Comparison of ENCODE assay signal across 16 mouse cellular contexts in the genomic region with DNA sequence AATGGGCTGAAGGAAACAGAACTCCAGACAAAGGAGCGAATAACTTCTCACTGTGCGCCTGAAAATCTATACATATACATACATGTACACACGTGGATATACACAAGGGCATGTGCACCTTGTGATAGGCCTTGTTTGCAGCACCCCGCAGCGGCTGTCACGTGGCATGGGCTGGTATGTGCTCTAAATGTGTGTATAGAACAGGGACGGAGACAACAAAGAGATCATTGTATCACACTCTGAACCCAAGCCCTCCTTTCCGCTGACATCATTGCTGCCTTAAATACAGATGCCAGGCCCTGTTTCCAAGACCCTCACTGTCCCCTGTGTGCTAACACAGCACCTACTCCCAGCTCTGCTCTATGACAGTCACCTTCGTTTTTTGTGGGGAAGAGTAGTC. TPM values are rescaled to one million over a fixed set of nuclear protein-coding genes. Genes with fewer than 3 reads are reported as not detected.
DNase-seq lines count a peak whose midpoint lies in the region; ATAC-seq lines count a peak whose summit lies in the region.
"Had no signal": no experiment of that assay in that cellular context is flagged by ENCODE, and none has a peak within 500 bp of the region (broad histone marks: within the 10 kb centered on the region; RNA-seq: fewer than 3 reads in every experiment).

No protein-coding gene starts in this region.

- ATAC-seq in heart, embryonic 14.5 days (ENCODE audit: insufficient number of reproducible peaks, insufficient read depth, low FRiP score, low read depth) = no peak
- ATAC-seq in midbrain, embryonic 13.5 days = no peak; the same call in 1 of the 2 replicates
- ATAC-seq in embryonic facial prominence, embryonic 13.5 days (ENCODE audit: insufficient number of reproducible peaks, insufficient read depth, low FRiP score, low TSS enrichment, low read depth) = no peak
- peak; percentile 21; the same call in 1 of the 2 replicates for ATAC-seq in limb, embryonic 13.5 days (ENCODE audit: low FRiP score, low read depth)

- no peak overlapping the region for H3K4me2 ChIP-seq in heart, embryonic 14.5 days (ENCODE audit: low read length)
- no peak overlapping the region for H3K4me2 ChIP-seq in midbrain, embryonic 13.5 days (replicated peaks)
- 0 out of 2 replicates have a peak overlapping the region, but pooled peaks have one; percentile 32 for H3K4me2 ChIP-seq in embryonic facial prominence, embryonic 13.5 days
- peak overlapping the region; percentile 48 for H3K4me2 ChIP-seq in limb, embryonic 13.5 days (replicated peaks)
- H3K4me2 ChIP-seq: liver, embryonic 13.5 days had no signal

- H3K9ac ChIP-seq in heart, embryonic 14.5 days (ENCODE audit: low read length) = peak overlapping the region; percentile 36
- H3K9ac ChIP-seq in midbrain, embryonic 13.5 days (replicated peaks) = 0 out of 2 replicates have a peak overlapping the region, but pooled peaks have one; percentile 6
- no peak overlapping the region for H3K9ac ChIP-seq in embryonic facial prominence, embryonic 13.5 days
- H3K9ac ChIP-seq in limb, embryonic 13.5 days = peak overlapping the region; percentile 35; the same call in 1 of the 2 replicates
- H3K9ac ChIP-seq: liver, embryonic 13.5 days had no signal

- peaks cover 4 to 11% of the 10 kb centered on the region in 2 experiments; a peak in 2 of 4 replicates for H3K4me1 ChIP-seq in heart, embryonic 14.5 days (ENCODE audit: control insufficient read depth in 2 of 2, insufficient read depth in 2 of 2, low read length in 2 of 2)
- H3K4me1 ChIP-seq in midbrain, embryonic 13.5 days (replicated peaks) = peaks cover 24% of the 10 kb centered on the region
- H3K4me1 ChIP-seq in midbrain, embryonic 10.5 days = peaks cover 29% of the 10 kb centered on the region
- H3K4me1 ChIP-seq in embryonic facial prominence, embryonic 13.5 days = peaks cover 21% of the 10 kb centered on the region
- peaks cover 28% of the 10 kb centered on the region for H3K4me1 ChIP-seq in limb, embryonic 13.5 days

- WGBS in heart, embryonic 14.5 days = 62% methylated on average over 9 of the region's 9 CpGs
- WGBS in midbrain, embryonic 13.5 days = 69% methylated on average over 9 of the region's 9 CpGs
- 81% methylated on average over 9 of the region's 9 CpGs for WGBS in midbrain, embryonic 10.5 days
- WGBS in embryonic facial prominence, embryonic 13.5 days = 54% methylated on average over 9 of the region's 9 CpGs
- 75% methylated on average over 9 of the region's 9 CpGs for WGBS in limb, embryonic 13.5 days

- no peaks in the 10 kb centered on the region for H3K9me3 ChIP-seq in heart, embryonic 14.5 days (ENCODE audit: control insufficient read depth, low read length)
- H3K9me3 ChIP-seq in midbrain, embryonic 13.5 days = no peaks in the 10 kb centered on the region
- H3K9me3 ChIP-seq in midbrain, embryonic 10.5 days (replicated peaks) = peaks cover 11% of the 10 kb centered on the region; the same call in 1 of the 2 replicates
- H3K9me3 ChIP-seq in embryonic facial prominence, embryonic 13.5 days = no peaks in the 10 kb centered on the region
- H3K9me3 ChIP-seq in limb, embryonic 13.5 days = no peaks in the 10 kb centered on the region
- H3K9me3 ChIP-seq: liver, embryonic 13.5 days had no signal

- H3K36me3 ChIP-seq in heart, embryonic 14.5 days (ENCODE audit: control insufficient read depth, insufficient read depth, low read length) = peaks cover 12% of the 10 kb centered on the region; the same call in 1 of the 2 replicates
- H3K36me3 ChIP-seq in midbrain, embryonic 13.5 days = no peaks in the 10 kb centered on the region
- H3K36me3 ChIP-seq in midbrain, embryonic 10.5 days = peaks cover 10% of the 10 kb centered on the region; the same call in 1 of the 2 replicates
- H3K36me3 ChIP-seq in embryonic facial prominence, embryonic 13.5 days = peaks cover 25% of the 10 kb centered on the region
- peaks cover 20% of the 10 kb centered on the region for H3K36me3 ChIP-seq in limb, embryonic 13.5 days
- H3K36me3 ChIP-seq: liver, embryonic 13.5 days had no signal

- H3K27ac ChIP-seq in heart, embryonic 14.5 days (replicated peaks in 1 of 2; ENCODE audit: control insufficient read depth in 1 of 2, insufficient read depth in 1 of 2, low read depth in 2 of 2, low read length in 2 of 2) = peak overlapping the region; percentile 48 to 67; a peak in 3 of 4 replicates
- H3K27ac ChIP-seq in midbrain, embryonic 13.5 days = no peak overlapping the region
- H3K27ac ChIP-seq in midbrain, embryonic 10.5 days (replicated peaks) = no peak overlapping the region
- H3K27ac ChIP-seq in embryonic facial prominence, embryonic 13.5 days = peak overlapping the region; percentile 45; the same call in 1 of the 2 replicates
- peak overlapping the region; percentile 74 for H3K27ac ChIP-seq in limb, embryonic 13.5 days
- H3K27ac ChIP-seq: liver, embryonic 13.5 days had no signal

- DNase-seq in heart, postnatal 4 days = no peak
- DNase-seq in midbrain, embryonic 10.5 days (ENCODE audit: low spot score) = no peak
- DNase-seq in natural killer cell, adult 2 months (ENCODE audit: low spot score in 2 of 2) = no peak
- no peak for DNase-seq in cerebellum, adult 9-11 months
- DNase-seq: cerebellum, adult 9-10 months; kidney, adult 18-20 months; kidney, postnatal 36 days; liver, embryonic 13.5 days; spleen, adult 18-20 months had no signal

- H3K4me3 ChIP-seq in heart, embryonic 14.5 days (ENCODE audit: control insufficient read depth in 1 of 2, insufficient read depth in 1 of 2, low read depth in 1 of 2, low read length in 2 of 2) = peak overlapping the region in 1 of 2 experiments; percentile 20; a peak in 2 of 4 replicates
- H3K4me3 ChIP-seq in midbrain, embryonic 13.5 days (replicated peaks) = no peak overlapping the region
- no peak overlapping the region for H3K4me3 ChIP-seq in midbrain, embryonic 10.5 days
- no peak overlapping the region for H3K4me3 ChIP-seq in embryonic facial prominence, embryonic 13.5 days
- H3K4me3 ChIP-seq in limb, embryonic 13.5 days = peak overlapping the region; percentile 29
- H3K4me3 ChIP-seq: liver, embryonic 13.5 days; myocyte had no signal

- no peaks in the 10 kb centered on the region; the same call in none of the 2 replicates for H3K27me3 ChIP-seq in heart, embryonic 14.5 days (ENCODE audit: control insufficient read depth, insufficient read depth, low read length)
- H3K27me3 ChIP-seq in midbrain, embryonic 13.5 days = no peaks in the 10 kb centered on the region
- H3K27me3 ChIP-seq in midbrain, embryonic 10.5 days (ENCODE audit: low read depth, poor library complexity, severe bottlenecking) = peaks cover 11% of the 10 kb centered on the region
- no peaks in the 10 kb centered on the region for H3K27me3 ChIP-seq in embryonic facial prominence, embryonic 13.5 days
- no peaks in the 10 kb centered on the region for H3K27me3 ChIP-seq in limb, embryonic 13.5 days

RNA-seq across cellular contexts. Expression of gene Hils1, which starts 12.3 kb away (rescaled TPM):
- polyA plus RNA-seq in heart, embryonic 14.5 days (2014; fragmentation: Nextera tagmentation; extraction: Ambion mirVana) = 0.24 TPM in 2 replicates
- total RNA-seq in heart, postnatal 4 days (2021) = not detected
- polyA plus RNA-seq in midbrain, embryonic 13.5 days (2015; fragmentation: Nextera tagmentation; extraction: Ambion mirVana) = not detected in 2 replicates
- not detected in 2 replicates for polyA plus RNA-seq in midbrain, embryonic 10.5 days (2016; fragmentation: Nextera tagmentation; extraction: Ambion mirVana)
- not detected in 2 replicates for polyA plus RNA-seq in embryonic facial prominence, embryonic 13.5 days (2015; fragmentation: Nextera tagmentation; extraction: Ambion mirVana)
- polyA plus RNA-seq in limb, embryonic 13.5 days (2015; fragmentation: Nextera tagmentation; extraction: Ambion mirVana) = not detected in 2 replicates
- total RNA-seq: gastrocnemius, postnatal 4 days; hematopoietic stem cell, adult 5-6 weeks had no signal
- polyA plus RNA-seq: liver, embryonic 13.5 days had no signal

RNA-seq across cellular contexts. Expression of gene Col1a1, which starts 19.1 kb away (rescaled TPM):
- 447 and 511 TPM in 2 replicates for polyA plus RNA-seq in heart, embryonic 14.5 days (2014; fragmentation: Nextera tagmentation; extraction: Ambion mirVana)
- total RNA-seq in heart, postnatal 4 days (2021) = 100 to 1,000 TPM; 861 to 965 TPM
- polyA plus RNA-seq in midbrain, embryonic 13.5 days (2015; fragmentation: Nextera tagmentation; extraction: Ambion mirVana) = 51.5 and 68.9 TPM in 2 replicates
- 85.4 and 177 TPM in 2 replicates for polyA plus RNA-seq in midbrain, embryonic 10.5 days (2016; fragmentation: Nextera tagmentation; extraction: Ambion mirVana)
- polyA plus RNA-seq in embryonic facial prominence, embryonic 13.5 days (2015; fragmentation: Nextera tagmentation; extraction: Ambion mirVana) = 1,060 and 1,259 TPM in 2 replicates
- 1,007 and 1,170 TPM in 2 replicates for polyA plus RNA-seq in limb, embryonic 13.5 days (2015; fragmentation: Nextera tagmentation; extraction: Ambion mirVana)
- total RNA-seq: hematopoietic stem cell, adult 5-6 weeks had no signal

RNA-seq across cellular contexts. Expression of gene Sgca, which starts 21.0 kb away (rescaled TPM):
- 34.6 and 36.7 TPM in 2 replicates for polyA plus RNA-seq in heart, embryonic 14.5 days (2014; fragmentation: Nextera tagmentation; extraction: Ambion mirVana)
- 10 to 100 TPM; 67.0 to 89.1 TPM for total RNA-seq in heart, postnatal 4 days (2021)
- 0.17 TPM in 1 of 2 replicates, not detected in the other for polyA plus RNA-seq in midbrain, embryonic 13.5 days (2015; fragmentation: Nextera tagmentation; extraction: Ambion mirVana)
- polyA plus RNA-seq in midbrain, embryonic 10.5 days (2016; fragmentation: Nextera tagmentation; extraction: Ambion mirVana) = 0.20 TPM in 1 of 2 replicates, not detected in the other
- polyA plus RNA-seq in embryonic facial prominence, embryonic 13.5 days (2015; fragmentation: Nextera tagmentation; extraction: Ambion mirVana) = 1.1 and 1.5 TPM in 2 replicates
- 6.1 and 7.1 TPM in 2 replicates for polyA plus RNA-seq in limb, embryonic 13.5 days (2015; fragmentation: Nextera tagmentation; extraction: Ambion mirVana)
- total RNA-seq: hematopoietic stem cell, adult 5-6 weeks had no signal

RNA-seq across cellular contexts. Expression of gene Ppp1r9b, which starts 35.7 kb away (rescaled TPM):
- 8.1 and 8.6 TPM in 2 replicates for polyA plus RNA-seq in heart, embryonic 14.5 days (2014; fragmentation: Nextera tagmentation; extraction: Ambion mirVana)
- total RNA-seq in heart, postnatal 4 days (2021) = 10 to 100 TPM; 45.3 to 46.3 TPM
- polyA plus RNA-seq in midbrain, embryonic 13.5 days (2015; fragmentation: Nextera tagmentation; extraction: Ambion mirVana) = 17.4 and 17.8 TPM in 2 replicates
- polyA plus RNA-seq in midbrain, embryonic 10.5 days (2016; fragmentation: Nextera tagmentation; extraction: Ambion mirVana) = 8.6 and 9.0 TPM in 2 replicates
- 13.2 and 13.5 TPM in 2 replicates for polyA plus RNA-seq in embryonic facial prominence, embryonic 13.5 days (2015; fragmentation: Nextera tagmentation; extraction: Ambion mirVana)
- polyA plus RNA-seq in limb, embryonic 13.5 days (2015; fragmentation: Nextera tagmentation; extraction: Ambion mirVana) = 11.4 and 11.8 TPM in 2 replicates

RNA-seq across cellular contexts. Expression of gene Samd14, which starts 54.6 kb away (rescaled TPM):
- 8.5 and 10.1 TPM in 2 replicates for polyA plus RNA-seq in heart, embryonic 14.5 days (2014; fragmentation: Nextera tagmentation; extraction: Ambion mirVana)
- 1 to 10 TPM; 9.1 to 9.5 TPM for total RNA-seq in heart, postnatal 4 days (2021)
- polyA plus RNA-seq in midbrain, embryonic 13.5 days (2015; fragmentation: Nextera tagmentation; extraction: Ambion mirVana) = 123 and 141 TPM in 2 replicates
- polyA plus RNA-seq in midbrain, embryonic 10.5 days (2016; fragmentation: Nextera tagmentation; extraction: Ambion mirVana) = 40.8 and 58.6 TPM in 2 replicates
- polyA plus RNA-seq in embryonic facial prominence, embryonic 13.5 days (2015; fragmentation: Nextera tagmentation; extraction: Ambion mirVana) = 36.2 and 36.8 TPM in 2 replicates
- polyA plus RNA-seq in limb, embryonic 13.5 days (2015; fragmentation: Nextera tagmentation; extraction: Ambion mirVana) = 37.2 and 37.7 TPM in 2 replicates

Comparison
In these comparisons a context has a peak if more than half of its experiments do, and no peak if none do; other contexts are left out.
1. H3K27ac ChIP-seq: peak in heart, embryonic 14.5 days (2 of 2), embryonic facial prominence, embryonic 13.5 days (single experiment) and limb, embryonic 13.5 days (single experiment); none in midbrain, embryonic 13.5 days (single experiment) and midbrain, embryonic 10.5 days (single experiment).
2. H3K4me2 ChIP-seq: peak in embryonic facial prominence, embryonic 13.5 days (single experiment) and limb, embryonic 13.5 days (single experiment); none in heart, embryonic 14.5 days (single experiment) and midbrain, embryonic 13.5 days (single experiment).